Mouse (Mus musculus): Measurements from ENCODE around the gene Ddah2. TPM values are rescaled to one million over a fixed set of nuclear protein-coding genes. Genes with fewer than 3 reads are reported as not detected.

Gene Ddah2
- polyA plus RNA-seq, 1 experiment, result 18.4 TPM

DNA sequence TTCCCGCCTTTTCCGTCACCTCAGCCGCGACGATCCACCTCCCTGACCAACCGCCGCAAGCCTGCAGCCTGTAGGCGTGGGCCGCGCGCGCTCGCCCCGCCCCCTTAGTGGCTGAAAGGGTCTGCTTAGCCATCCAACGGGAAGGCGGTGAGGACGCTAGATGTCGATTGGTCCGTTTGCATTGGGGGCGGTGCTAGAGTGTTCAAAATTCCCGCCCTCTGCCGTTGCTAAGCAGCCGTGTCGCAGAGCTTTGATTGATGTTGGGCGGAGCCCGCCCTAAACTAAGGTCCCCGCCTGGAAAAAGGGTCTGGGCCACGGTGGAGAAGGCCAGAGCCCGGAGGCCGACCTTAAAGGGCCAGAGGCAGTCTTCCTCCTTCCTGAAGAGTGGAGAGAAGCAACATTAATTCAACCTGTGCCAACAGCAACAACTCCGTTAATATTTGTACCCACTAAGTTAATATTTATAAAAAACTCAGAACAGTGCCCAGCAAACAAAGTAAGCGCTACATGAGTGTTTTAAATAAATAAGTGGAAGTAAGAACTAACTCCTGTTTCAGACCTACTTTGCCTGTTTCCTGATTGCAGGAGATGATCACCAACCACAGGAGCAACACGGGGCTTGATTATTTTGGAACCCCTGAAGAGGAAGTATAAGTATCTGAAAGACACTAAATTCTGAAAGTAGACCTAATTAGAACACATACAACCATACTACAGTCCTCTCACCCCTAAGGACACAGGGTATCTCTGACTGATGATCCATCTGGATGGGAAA lies 12.0 kb upstream of the Ddah2 start, which contains the start of gene Msh5:
Gene Msh5 (minus strand): TSS at position 65 of the 775 bp plus-strand sequence.
- no peak for TF ChIP-seq CTCF (IDR thresholded peaks at IDR 0.05; ENCODE audit: extremely low read depth, insufficient read depth, insufficient read length, insufficient replicate concordance)
- TF ChIP-seq POLR2A (IDR thresholded peaks at IDR 0.05; ENCODE audit: low read depth, low read length), result no peak
- H3K36me3 ChIP-seq (ENCODE audit: control insufficient read depth, insufficient read depth, low read length), result no peaks in the 10 kb centered on the region
- DNase-seq (ENCODE audit: low read depth in 1 of 2, low spot score in 2 of 2), result peak; percentile 95 to 96
- H3K4me1 ChIP-seq (ENCODE audit: control insufficient read depth, insufficient read depth, insufficient read length), result peaks cover 19% of the 10 kb centered on the region
- WGBS, result under 1% methylated on average over 33 of the region's 33 CpGs
- H3K4me3 ChIP-seq (ENCODE audit: extremely low read depth, insufficient read depth, insufficient read length), result peak within 1 kb of the TSS; percentile 65
- no peaks in the 10 kb centered on the region for H3K27me3 ChIP-seq (ENCODE audit: control insufficient read depth, insufficient read depth, low read length)
- H3K27ac ChIP-seq (ENCODE audit: insufficient read depth, low read length), result peak within 1 kb of the TSS; percentile 84

- H3K4me1 ChIP-seq (ENCODE audit: control insufficient read depth, insufficient read depth, insufficient read length), result peaks cover 25% of the 10 kb centered on the region
- no peaks in the 10 kb centered on the region for H3K27me3 ChIP-seq (ENCODE audit: control insufficient read depth, insufficient read depth, low read length)
- 22% methylated on average over 1 of the region's 1 CpGs for WGBS
- H3K36me3 ChIP-seq (ENCODE audit: control insufficient read depth, insufficient read depth, low read length), result peaks cover 3% of the 10 kb centered on the region
- TF ChIP-seq POLR2A (IDR thresholded peaks at IDR 0.05; ENCODE audit: low read depth, low read length) (no peak), CTCF (IDR thresholded peaks at IDR 0.05; ENCODE audit: extremely low read depth, insufficient read depth, insufficient read length, insufficient replicate concordance) (no peak)
- H3K27ac ChIP-seq (ENCODE audit: insufficient read depth, low read length), result peak overlapping the region; percentile 84
- no peak for DNase-seq (ENCODE audit: low read depth in 1 of 2, low spot score in 2 of 2)
- peak overlapping the region; percentile 32; the same call in 1 of the 2 replicates for H3K4me3 ChIP-seq (ENCODE audit: extremely low read depth, insufficient read depth, insufficient read length)
Measured at GRCm38 (mm10) chr17:35047688-35048087, 11.1 kb upstream of the Ddah2 start.

DNA sequence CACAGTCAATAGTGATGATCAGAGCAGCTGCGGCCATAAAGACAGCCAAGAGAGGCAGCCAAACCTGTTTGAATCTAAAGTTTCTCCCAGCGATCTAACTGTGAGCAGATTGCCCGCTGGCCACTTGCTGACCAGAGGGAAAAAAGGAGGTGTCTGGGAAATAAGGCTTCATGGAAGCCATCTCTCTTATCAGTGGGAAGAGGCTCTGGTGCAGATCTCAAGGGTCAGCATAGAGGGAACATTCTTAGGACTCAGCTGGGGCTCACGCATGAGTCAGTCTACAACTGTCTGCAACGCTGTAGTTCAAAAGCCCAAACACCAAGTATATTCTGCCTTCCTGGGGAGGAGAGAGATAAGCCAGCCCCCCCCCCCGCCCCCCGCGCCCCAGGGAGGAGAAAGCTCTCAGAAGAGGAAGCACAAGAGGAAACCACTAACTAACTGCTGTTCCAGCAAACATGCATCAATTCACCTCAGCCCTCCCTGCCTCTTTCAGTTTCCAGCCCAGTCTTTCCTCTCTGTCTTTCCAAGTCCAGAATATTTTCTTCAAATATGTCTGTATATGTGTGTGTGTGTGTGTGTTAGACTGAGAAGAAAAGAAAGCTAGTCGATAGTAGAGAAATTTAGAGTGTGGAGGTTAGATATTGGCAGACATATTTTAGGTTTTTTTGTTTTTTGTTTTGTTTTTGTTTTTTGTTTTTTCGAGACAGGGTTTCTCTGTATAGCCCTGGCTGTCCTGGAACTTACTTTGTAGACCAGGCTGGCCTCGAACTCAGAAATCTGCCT lies 10.5 kb upstream of the Ddah2 start:
- peak; percentile 41 to 47 for DNase-seq (ENCODE audit: low read depth in 1 of 2, low spot score in 2 of 2)
- Histone ChIP-seq H3K4me3 (ENCODE audit: extremely low read depth, insufficient read depth, insufficient read length) (peak overlapping the region; percentile 32; the same call in 1 of the 2 replicates), H3K4me1 (ENCODE audit: control insufficient read depth, insufficient read depth, insufficient read length) (peaks cover 26% of the 10 kb centered on the region), H3K27me3 (ENCODE audit: control insufficient read depth, insufficient read depth, low read length) (no peaks in the 10 kb centered on the region), H3K27ac (ENCODE audit: insufficient read depth, low read length) (peak overlapping the region; percentile 91), H3K36me3 (ENCODE audit: control insufficient read depth, insufficient read depth, low read length) (peaks cover 8% of the 10 kb centered on the region)
- TF ChIP-seq CTCF (IDR thresholded peaks at IDR 0.05; ENCODE audit: extremely low read depth, insufficient read depth, insufficient read length, insufficient replicate concordance), result no peak
- TF ChIP-seq POLR2A (IDR thresholded peaks at IDR 0.05; ENCODE audit: low read depth, low read length), result no peak; the same call in 1 of the 2 replicates
- WGBS, result 2% methylated on average over 11 of the region's 11 CpGs

DNA sequence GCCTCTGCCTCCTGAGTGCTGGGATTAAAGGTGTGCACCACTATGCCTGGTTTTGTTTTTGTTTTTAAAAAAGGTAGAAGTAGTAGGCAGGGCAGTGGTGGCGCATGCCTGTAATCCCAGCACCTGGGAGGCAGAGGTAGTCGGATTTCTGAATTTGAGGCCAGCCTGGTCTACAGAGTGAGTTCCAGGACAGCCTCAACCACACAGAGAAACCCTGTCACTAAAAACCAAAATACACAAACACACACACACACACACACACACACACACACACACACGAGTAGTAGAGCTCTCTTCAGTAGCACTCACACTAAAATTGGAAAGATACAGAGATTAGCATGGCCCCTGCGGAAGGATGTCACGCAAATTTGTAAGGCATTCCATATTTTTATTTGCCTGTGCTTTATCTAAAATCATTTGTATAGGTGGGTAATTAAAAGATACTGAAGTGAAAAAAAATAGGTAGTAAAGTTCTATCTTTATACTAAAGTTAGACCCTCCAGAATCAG lies 9.8 kb upstream of the Ddah2 start:
- H3K4me1 ChIP-seq (ENCODE audit: control insufficient read depth, insufficient read depth, insufficient read length), result peaks cover 26% of the 10 kb centered on the region
- 0 out of 2 replicates have a peak overlapping the region, but pooled peaks have one; percentile 2 for H3K4me3 ChIP-seq (ENCODE audit: extremely low read depth, insufficient read depth, insufficient read length)
- peak overlapping the region; percentile 98 for H3K27ac ChIP-seq (ENCODE audit: insufficient read depth, low read length)
- 19% methylated on average over 5 of the region's 5 CpGs for WGBS
- DNase-seq (ENCODE audit: low read depth in 1 of 2, low spot score in 2 of 2), result no peak
- no peaks in the 10 kb centered on the region for H3K27me3 ChIP-seq (ENCODE audit: control insufficient read depth, insufficient read depth, low read length)
- peaks cover 13% of the 10 kb centered on the region for H3K36me3 ChIP-seq (ENCODE audit: control insufficient read depth, insufficient read depth, low read length)
- no peak for TF ChIP-seq CTCF (IDR thresholded peaks at IDR 0.05; ENCODE audit: extremely low read depth, insufficient read depth, insufficient read length, insufficient replicate concordance)
- TF ChIP-seq POLR2A (IDR thresholded peaks at IDR 0.05; ENCODE audit: low read depth, low read length), result no peak

DNA sequence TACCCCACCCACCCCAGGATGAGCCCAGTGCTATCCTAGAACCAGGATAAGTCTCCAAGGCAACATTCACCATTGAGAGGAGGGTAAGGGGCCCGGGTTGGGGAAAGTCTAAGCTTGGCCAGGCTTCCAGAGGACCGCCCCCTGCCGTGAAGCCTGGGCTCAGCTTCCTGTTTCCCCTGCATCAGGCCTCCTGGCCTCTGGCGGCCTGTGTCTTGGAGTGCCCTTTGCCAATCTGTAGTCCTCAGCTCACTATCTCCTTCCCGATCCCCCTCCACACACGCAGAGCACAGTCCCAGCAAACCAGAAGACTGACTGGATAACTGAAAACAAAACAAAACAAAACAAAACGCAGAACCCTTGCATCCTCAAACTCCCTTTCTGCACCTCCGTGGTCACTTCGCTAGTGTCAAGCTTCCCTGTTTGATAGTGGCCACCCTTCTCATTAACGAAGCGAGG lies 9.2 kb upstream of the Ddah2 start, which contains the start of gene Clic1:
Gene Clic1 (plus strand): TSS at position 406 of the 456 bp plus-strand sequence.
- H3K36me3 ChIP-seq (ENCODE audit: control insufficient read depth, insufficient read depth, low read length), result peaks cover 18% of the 10 kb centered on the region
- peak within 1 kb of the TSS; percentile 98 for H3K27ac ChIP-seq (ENCODE audit: insufficient read depth, low read length)
- peaks cover 26% of the 10 kb centered on the region for H3K4me1 ChIP-seq (ENCODE audit: control insufficient read depth, insufficient read depth, insufficient read length)
- H3K27me3 ChIP-seq (ENCODE audit: control insufficient read depth, insufficient read depth, low read length), result no peaks in the 10 kb centered on the region
- peak in 1 of 2 experiments; percentile 54 for DNase-seq (ENCODE audit: low read depth in 1 of 2, low spot score in 2 of 2)
- TF ChIP-seq POLR2A (IDR thresholded peaks at IDR 0.05; ENCODE audit: low read depth, low read length), result peak; percentile 46; the same call in 1 of the 2 replicates
- TF ChIP-seq CTCF (IDR thresholded peaks at IDR 0.05; ENCODE audit: extremely low read depth, insufficient read depth, insufficient read length, insufficient replicate concordance), result no peak
- H3K4me3 ChIP-seq (ENCODE audit: extremely low read depth, insufficient read depth, insufficient read length), result peak within 1 kb of the TSS; percentile 74
- WGBS, result under 1% methylated on average over 11 of the region's 11 CpGs

GRCm38 (mm10) chr17:35050126-35050750 lies 8.6 kb upstream of the Ddah2 start:
- peak; percentile 70 for TF ChIP-seq POLR2A (IDR thresholded peaks at IDR 0.05; ENCODE audit: low read depth, low read length)
- no peak for TF ChIP-seq CTCF (IDR thresholded peaks at IDR 0.05; ENCODE audit: extremely low read depth, insufficient read depth, insufficient read length, insufficient replicate concordance)
- Histone ChIP-seq H3K27ac (ENCODE audit: insufficient read depth, low read length) (peak overlapping the region; percentile 98), H3K4me1 (ENCODE audit: control insufficient read depth, insufficient read depth, insufficient read length) (peaks cover 26% of the 10 kb centered on the region), H3K27me3 (ENCODE audit: control insufficient read depth, insufficient read depth, low read length) (no peaks in the 10 kb centered on the region), H3K4me3 (ENCODE audit: extremely low read depth, insufficient read depth, insufficient read length) (peak overlapping the region; percentile 74), H3K36me3 (ENCODE audit: control insufficient read depth, insufficient read depth, low read length) (peaks cover 21% of the 10 kb centered on the region)
- WGBS, result under 1% methylated on average over 27 of the region's 27 CpGs
- DNase-seq (ENCODE audit: low read depth in 1 of 2, low spot score in 2 of 2), result peak in 1 of 2 experiments; percentile 80

Measured in spleen, adult 2 months (tissue).